Mouse (Mus musculus): ENCODE measurements around the gene Fam83f.

DNA sequence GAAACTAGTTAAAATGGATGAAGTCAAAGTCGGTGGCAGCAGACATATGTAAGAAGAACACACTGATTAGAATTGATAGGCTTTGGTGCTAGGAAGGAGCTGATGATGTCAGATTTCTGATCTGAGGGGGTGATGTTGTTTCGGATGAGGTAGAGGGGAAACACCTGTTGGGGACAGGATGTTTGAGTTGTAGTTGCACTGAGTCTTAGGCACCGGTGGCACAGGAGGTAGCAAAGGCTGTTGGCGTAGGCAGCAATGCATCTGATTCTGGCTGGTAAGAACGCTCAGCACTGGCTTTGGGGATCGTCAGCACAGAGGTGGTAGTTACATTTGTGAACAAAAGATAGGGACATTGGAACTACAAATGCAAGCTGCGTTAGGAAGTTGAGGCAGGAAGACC, 72.0 kb downstream of the Fam83f start:
- TF ChIP-seq CTCF (conservative IDR thresholded peaks at IDR 0.05; ENCODE audit: low read length), result no peak
- no peak for TF ChIP-seq NANOG (IDR thresholded peaks at IDR 0.05; ENCODE audit: borderline replicate concordance, low read length)
